Mouse (Mus musculus) heart, embryonic 14.5 days (tissue): ENCODE data around the gene Cep41. TPM values are rescaled to one million over a fixed set of nuclear protein-coding genes. Genes with fewer than 3 reads are reported as not detected.

Experiments used
- ATAC-seq: fragments of 200-750 bp; cut with Nextera tagmentation; 2 replicates; pipeline ENCODE4 v1.8.0; 2017; ENCODE audit warnings: low read depth, moderate TSS enrichment; ENCODE audit not compliant: insufficient number of reproducible peaks, insufficient read depth, low FRiP score
- H3K27ac ChIP-seq, 2 experiments: fragments of 200-500 bp in 1 of 2; fragments of 300-500 bp in 1 of 2; sonication (generic) in 1 of 2; replicated peaks in 1 of 2; 2 replicates each; pipeline ENCODE4 v1.5.1; 2012 to 2014; ENCODE audit warnings: low read depth in 2 of 2, low read length in 2 of 2, control low read depth in 1 of 2, mild to moderate bottlenecking in 1 of 2, mixed read lengths in 1 of 2; ENCODE audit not compliant: control insufficient read depth in 1 of 2, insufficient read depth in 1 of 2
- H3K27me3 ChIP-seq: fragments of 300-500 bp; sonication (generic); 2 replicates; pipeline ENCODE4 v1.6.1; 2014; ENCODE audit warnings: mild to moderate bottlenecking, low read length, control low read depth; ENCODE audit not compliant: control insufficient read depth, insufficient read depth
- H3K36me3 ChIP-seq: fragments of 300-500 bp; sonication (generic); 2 replicates; pipeline ENCODE4 v1.6.1; 2014; ENCODE audit warnings: mild to moderate bottlenecking, control low read depth, low read length, mixed read lengths; ENCODE audit not compliant: control insufficient read depth, insufficient read depth
- H3K4me1 ChIP-seq, 2 experiments: fragments of 200-500 bp in 1 of 2; fragments of 300-500 bp in 1 of 2; sonication (generic) in 1 of 2; 2 replicates each; pipeline ENCODE4 v1.6.1; 2012 to 2014; ENCODE audit warnings: low read length in 2 of 2, control low read depth in 1 of 2, mixed read lengths in 1 of 2; ENCODE audit not compliant: control insufficient read depth in 2 of 2, insufficient read depth in 2 of 2
- H3K4me2 ChIP-seq: fragments of 300-500 bp; sonication (generic); 2 replicates; pipeline ENCODE4 v1.6.1; 2014; ENCODE audit warnings: mild to moderate bottlenecking, low read length
- H3K4me3 ChIP-seq, 2 experiments: fragments of 200-500 bp in 1 of 2; fragments of 300-500 bp in 1 of 2; sonication (generic) in 1 of 2; 2 replicates each; pipeline ENCODE4 v1.5.1; 2012 to 2014; ENCODE audit warnings: low read length in 2 of 2, mild to moderate bottlenecking in 2 of 2, control low read depth in 1 of 2, low read depth in 1 of 2, moderate library complexity in 1 of 2; ENCODE audit not compliant: control insufficient read depth in 1 of 2, insufficient read depth in 1 of 2
- H3K9ac ChIP-seq: fragments of 300-500 bp; sonication (generic); 2 replicates; pipeline ENCODE4 v1.6.1; 2014; ENCODE audit warnings: mild to moderate bottlenecking, low read length
- H3K9me3 ChIP-seq: fragments of 300-500 bp; sonication (generic); 2 replicates; pipeline ENCODE4 v1.6.1; 2016; ENCODE audit warnings: low read length, control low read depth; ENCODE audit not compliant: control insufficient read depth
- WGBS: fragments of 180-500 bp; shearing (Covaris S2); extraction: QIAGEN DNeasy Blood & Tissue Kit; methylation state at CpG from one replicate; pipeline ENCODE4 v1.1.7; 2014; 5-methylcytosine and 5-hydroxymethylcytosine counted together
- polyA plus RNA-seq: library from polyadenylated mRNA; unstranded; fragments of >200 nt; fragmentation: Nextera tagmentation; extraction: Ambion mirVana; gene quantifications from 2 replicates; pipeline ENCODE4 v1.2.1, GENCODE M21; 2014

The Cep41 gene
- polyA plus RNA-seq, 1 experiment from 2014 or later = 9.6 TPM

DNA sequence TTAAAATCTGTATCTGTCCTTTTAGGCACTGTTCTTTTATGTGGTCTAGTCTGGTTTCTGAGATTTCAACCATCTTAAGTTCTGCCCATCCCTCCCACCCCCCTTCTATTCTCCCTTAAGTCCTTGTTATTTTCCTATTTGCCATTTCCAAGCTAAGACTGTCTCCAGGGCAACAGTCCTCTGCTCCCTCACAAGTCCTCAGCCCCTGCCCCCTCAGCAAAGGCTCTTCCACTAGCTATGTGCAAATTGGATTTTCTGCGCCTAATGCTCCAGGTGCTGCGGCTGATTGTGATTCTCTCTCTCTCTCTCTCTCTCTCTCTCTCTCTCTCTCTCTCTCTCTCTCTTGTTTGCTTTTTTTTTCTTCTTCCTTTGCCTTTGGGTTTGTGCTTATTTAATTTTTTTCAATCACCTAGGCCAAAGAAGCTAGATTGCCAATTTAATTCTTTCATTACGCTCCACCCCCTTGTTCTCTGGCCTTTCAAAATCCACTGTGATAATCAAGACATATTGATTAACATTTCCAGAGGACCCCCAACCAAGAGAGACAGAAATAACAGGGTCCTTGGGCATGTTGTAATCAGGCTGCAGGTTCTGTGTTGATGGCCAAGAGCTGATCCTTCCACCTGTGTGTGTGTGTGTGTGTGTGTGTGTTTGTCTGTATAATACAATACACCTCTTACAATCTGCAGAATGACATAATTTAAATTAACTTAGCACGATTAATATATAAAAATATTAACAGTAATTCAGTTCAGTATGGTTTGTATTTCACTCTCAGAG lies 29.0 kb upstream of the Cep41 start:
- no peak for ATAC-seq
- Histone ChIP-seq H3K4me1 (peaks cover 3 to 7% of the 10 kb centered on the region in 2 experiments), H3K9ac (no peak overlapping the region), H3K27ac (no peak overlapping the region), H3K9me3 (no peaks in the 10 kb centered on the region), H3K36me3 (no peaks in the 10 kb centered on the region), H3K4me3 (no peak overlapping the region), H3K27me3 (no peaks in the 10 kb centered on the region), H3K4me2 (no peak overlapping the region)
- 83% methylated on average over 4 of the region's 4 CpGs for WGBS

DNA sequence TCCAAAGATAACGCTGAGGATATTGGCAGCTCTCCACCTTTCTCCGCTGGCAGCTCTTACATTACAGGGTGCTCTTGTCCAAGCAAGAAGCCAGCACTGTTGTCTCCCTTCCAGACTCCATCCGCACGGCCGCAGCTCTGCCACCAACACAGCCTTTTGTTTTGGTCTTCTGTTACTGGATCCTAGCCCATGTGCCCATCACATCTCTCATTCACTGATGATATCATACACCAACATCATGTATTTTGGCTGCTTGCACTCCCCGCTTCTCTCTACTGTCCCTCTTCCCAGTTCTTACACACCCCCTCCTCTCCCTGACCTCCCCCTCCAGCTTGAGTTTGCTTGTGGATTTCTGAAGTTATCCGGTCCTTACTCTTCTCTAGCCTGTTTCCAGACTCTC lies 23.2 kb upstream of the Cep41 start:
- Histone ChIP-seq H3K27ac (no peak overlapping the region; a peak in 1 of 4 replicates), H3K9ac (no peak overlapping the region), H3K4me1 (peaks cover 0 to 2% of the 10 kb centered on the region in 2 experiments; a peak in 1 of 4 replicates), H3K27me3 (no peaks in the 10 kb centered on the region), H3K4me2 (no peak overlapping the region), H3K9me3 (no peaks in the 10 kb centered on the region), H3K4me3 (no peak overlapping the region), H3K36me3 (no peaks in the 10 kb centered on the region)
- no peak for ATAC-seq
- WGBS = 82% methylated on average over 7 of the region's 7 CpGs

DNA sequence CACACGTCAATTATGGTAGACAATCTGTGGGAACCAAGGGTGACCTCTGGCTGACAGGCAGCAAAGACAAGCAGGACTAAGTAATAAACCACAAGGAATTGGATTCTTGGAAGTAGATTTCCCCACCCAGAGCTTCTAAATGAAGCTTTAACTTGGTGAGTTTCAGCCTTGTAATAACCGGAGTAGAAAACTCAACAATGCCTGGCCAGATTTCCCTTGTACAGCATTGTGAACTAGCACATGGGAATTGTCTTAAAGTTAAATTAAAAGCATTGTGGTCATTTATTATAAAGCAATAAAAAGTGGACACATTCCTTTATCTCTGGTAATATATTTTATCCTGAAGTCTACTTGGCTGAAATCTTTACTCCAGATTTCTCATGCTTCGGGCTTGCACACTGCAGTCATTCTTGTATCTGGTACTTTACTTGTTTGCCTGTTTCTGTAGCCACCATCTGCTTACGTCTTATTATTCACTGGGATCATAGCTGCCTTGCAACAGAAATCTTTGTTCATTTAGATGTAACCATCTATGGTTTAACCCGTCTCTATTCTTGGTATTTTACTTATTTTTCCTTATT lies 21.4 kb upstream of the Cep41 start:
- Histone ChIP-seq H3K27me3 (no peaks in the 10 kb centered on the region), H3K4me2 (no peak overlapping the region), H3K27ac (no peak overlapping the region), H3K9me3 (no peaks in the 10 kb centered on the region), H3K36me3 (no peaks in the 10 kb centered on the region), H3K9ac (no peak overlapping the region), H3K4me1 (peaks cover 0 to 8% of the 10 kb centered on the region in 2 experiments; a peak in 3 of 4 replicates), H3K4me3 (no peak overlapping the region)
- ATAC-seq = no peak
- 83% methylated on average over 5 of the region's 5 CpGs for WGBS

DNA sequence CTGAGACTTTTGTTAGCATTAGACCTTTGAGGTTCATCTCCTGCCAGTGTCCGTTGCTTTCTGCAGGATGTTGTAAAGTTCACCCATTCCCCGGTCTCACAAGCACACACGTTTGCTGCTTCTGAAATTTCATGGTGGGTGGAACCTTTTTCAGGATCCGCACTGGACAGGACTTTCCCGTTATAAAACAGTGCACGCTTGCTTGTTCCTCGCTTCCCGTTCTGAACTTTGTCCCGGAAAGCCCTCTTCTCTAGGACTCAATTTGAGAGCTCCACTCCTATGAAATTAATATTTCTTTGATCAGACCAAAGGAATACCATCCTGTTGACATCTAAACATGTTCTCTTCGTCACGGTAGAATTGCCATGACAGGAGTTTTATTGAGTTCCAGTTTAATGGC lies 20.3 kb upstream of the Cep41 start:
- no peak for ATAC-seq
- H3K9ac ChIP-seq = no peak overlapping the region
- no peaks in the 10 kb centered on the region for H3K27me3 ChIP-seq
- no peaks in the 10 kb centered on the region for H3K36me3 ChIP-seq
- peak overlapping the region in 1 of 2 experiments; percentile 53; a peak in 1 of 4 replicates for H3K27ac ChIP-seq
- no peak overlapping the region for H3K4me3 ChIP-seq
- whole genome bisulfite sequencing = 91% methylated on average over 11 of the region's 11 CpGs
- peaks cover 0 to 8% of the 10 kb centered on the region in 2 experiments; a peak in 3 of 4 replicates for H3K4me1 ChIP-seq
- H3K4me2 ChIP-seq = no peak overlapping the region
- H3K9me3 ChIP-seq = no peaks in the 10 kb centered on the region

DNA sequence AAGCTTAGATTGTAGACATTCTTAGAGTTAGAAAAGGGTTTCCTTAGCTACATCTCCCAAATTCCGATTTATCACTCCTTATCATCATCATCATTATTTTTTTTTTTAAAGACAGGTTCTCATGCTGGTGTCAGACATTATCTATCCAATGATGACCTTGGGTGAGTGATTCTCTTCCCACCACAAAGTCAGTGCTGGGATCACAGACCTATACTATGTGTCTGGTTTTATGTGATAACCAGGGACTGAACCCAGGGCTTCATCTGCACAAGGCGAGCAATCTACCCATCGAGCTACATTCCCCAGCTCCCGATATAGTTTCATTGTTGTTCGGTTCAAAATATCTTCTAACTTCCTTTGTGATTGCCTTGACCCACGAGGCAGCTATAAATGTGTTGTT lies 19.9 kb upstream of the Cep41 start:
- Histone ChIP-seq H3K4me2 (no peak overlapping the region), H3K27ac (peak overlapping the region in 1 of 2 experiments; percentile 53; a peak in 1 of 4 replicates)

DNA sequence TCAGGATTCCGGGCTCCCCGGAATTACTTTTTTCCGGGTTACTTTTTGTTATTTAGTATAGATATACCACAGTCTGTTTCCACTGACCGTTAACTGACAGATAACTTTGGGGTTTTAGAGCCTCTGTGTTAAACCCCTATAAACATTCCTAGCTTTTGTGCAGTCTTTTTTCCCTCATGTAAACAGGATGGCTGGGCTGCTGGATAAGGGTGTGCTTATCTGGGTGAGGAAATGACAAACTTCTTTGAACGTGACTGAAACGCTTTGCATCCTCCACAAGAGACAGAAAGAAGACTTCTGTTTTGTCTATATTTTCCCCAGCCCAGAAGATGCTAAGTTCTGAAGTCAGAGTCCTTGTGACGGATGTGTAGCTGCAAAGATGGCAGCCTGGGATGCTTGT lies 18.9 kb upstream of the Cep41 start:
- peak; percentile 39; the same call in 1 of the 2 replicates for ATAC-seq
- peaks cover 0 to 8% of the 10 kb centered on the region in 2 experiments; a peak in 3 of 4 replicates for H3K4me1 ChIP-seq
- no peak overlapping the region for H3K9ac ChIP-seq
- H3K4me3 ChIP-seq = no peak overlapping the region
- H3K36me3 ChIP-seq = no peaks in the 10 kb centered on the region
- H3K4me2 ChIP-seq = no peak overlapping the region
- no peaks in the 10 kb centered on the region for H3K27me3 ChIP-seq
- H3K27ac ChIP-seq = peak overlapping the region; percentile 10 to 23; a peak in 2 of 4 replicates
- no peaks in the 10 kb centered on the region for H3K9me3 ChIP-seq
- 47% methylated on average over 7 of the region's 7 CpGs for WGBS

More for the DNA sequence above, 19.9 kb upstream of the Cep41 start:
- WGBS = 65% methylated on average over 6 of the region's 6 CpGs
- peaks cover 0 to 8% of the 10 kb centered on the region in 2 experiments; a peak in 3 of 4 replicates for H3K4me1 ChIP-seq
- H3K9ac ChIP-seq = no peak overlapping the region
- no peak overlapping the region for H3K4me3 ChIP-seq
- ATAC-seq = no peak
- H3K27me3 ChIP-seq = no peaks in the 10 kb centered on the region
- no peaks in the 10 kb centered on the region for H3K9me3 ChIP-seq
- H3K36me3 ChIP-seq = no peaks in the 10 kb centered on the region

DNA sequence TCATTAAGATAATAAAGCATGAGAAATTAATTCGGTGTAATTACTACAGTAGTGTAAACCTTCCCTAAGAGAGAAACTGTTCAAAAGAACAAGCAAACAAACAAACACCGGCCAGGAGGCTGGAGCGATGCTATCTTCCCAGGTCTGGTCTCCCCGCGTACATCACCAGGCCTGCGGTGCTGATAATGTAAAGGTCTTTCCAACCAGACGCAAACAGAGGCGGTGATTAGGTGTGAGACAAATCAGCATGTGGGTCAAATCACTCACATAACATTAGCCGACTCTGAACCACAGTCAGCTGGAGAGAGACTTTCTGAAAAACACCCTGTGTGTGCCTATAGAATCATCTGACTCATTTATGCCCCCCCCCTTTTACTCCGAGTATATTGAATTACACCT lies 17.8 kb upstream of the Cep41 start:
- H3K9ac ChIP-seq = no peak overlapping the region
- 38% methylated on average over 10 of the region's 10 CpGs for WGBS
- H3K4me2 ChIP-seq = no peak overlapping the region
- no peaks in the 10 kb centered on the region for H3K27me3 ChIP-seq
- 0 out of 4 replicates have a peak overlapping the region, but pooled peaks of 1 of the 2 experiments have one; percentile 2 for H3K27ac ChIP-seq
- H3K4me1 ChIP-seq = peaks cover 0 to 8% of the 10 kb centered on the region in 2 experiments; a peak in 2 of 4 replicates
- H3K36me3 ChIP-seq = no peaks in the 10 kb centered on the region
- H3K4me3 ChIP-seq = no peak overlapping the region
- H3K9me3 ChIP-seq = no peaks in the 10 kb centered on the region
- no peak; the same call in 1 of the 2 replicates for ATAC-seq
